Mouse (Mus musculus) heart, adult 2 months (tissue): Measurements from ENCODE around the gene Mrps24. TPM values are rescaled to one million over a fixed set of nuclear protein-coding genes. Genes with fewer than 3 reads are reported as not detected.

Experiments used
- DNase-seq, 2 experiments: peaks; one replicate each; pipeline ENCODE4 v3.0.0; 2021
- H3K27ac ChIP-seq: fragments of 200-600 bp; 2 replicates; pipeline ENCODE4 v1.8.1; 2022
- H3K27me3 ChIP-seq: fragments of 200-500 bp; 2 replicates; pipeline ENCODE4 v1.6.1; 2012; ENCODE audit warnings: mild to moderate bottlenecking, low read length, inconsistent platforms, mixed read lengths; ENCODE audit not compliant: control insufficient read depth, insufficient read depth
- H3K36me3 ChIP-seq: fragments of 200-500 bp; 2 replicates; pipeline ENCODE4 v1.6.1; 2012; ENCODE audit warnings: low read length, inconsistent platforms; ENCODE audit not compliant: control insufficient read depth, insufficient read depth
- H3K4me1 ChIP-seq: fragments of 200-500 bp; 2 replicates; pipeline ENCODE4 v1.6.1; 2011; ENCODE audit warnings: low read length; ENCODE audit not compliant: control insufficient read depth, insufficient read depth
- H3K4me3 ChIP-seq: fragments of 200-600 bp; 2 replicates; pipeline ENCODE4 v1.8.1; 2022
- H3K79me2 ChIP-seq: fragments of 200-500 bp; replicated peaks from 2 replicates; pipeline ENCODE4 v1.6.1; 2012; ENCODE audit warnings: mild to moderate bottlenecking, inconsistent platforms, low read length, moderate library complexity, mixed read lengths; ENCODE audit not compliant: control insufficient read depth, insufficient read depth
- H3K9ac ChIP-seq: fragments of 200-500 bp; 2 replicates; pipeline ENCODE4 v1.6.1; 2012; ENCODE audit warnings: low read depth, mild to moderate bottlenecking, control low read depth, inconsistent platforms, low read length, mixed read lengths
- CTCF ChIP-seq: fragments of 200-600 bp; IDR thresholded peaks from 2 replicates; pipeline ENCODE4 v1.8.1; 2022; ENCODE audit warnings: antibody characterized with exemption, mild to moderate bottlenecking, moderate library complexity
- EP300 ChIP-seq: fragments of 200-500 bp; IDR thresholded peaks from 2 replicates; pipeline ENCODE4 v1.6.1; 2011; ENCODE audit warnings: low read depth, low read length, control low read depth; ENCODE audit not compliant: insufficient read depth
- POLR2A ChIP-seq: fragments of 200-500 bp; IDR thresholded peaks from 2 replicates; pipeline ENCODE4 v1.6.1; 2011; ENCODE audit warnings: mild to moderate bottlenecking, low read depth, low read length, control low read depth; ENCODE audit not compliant: insufficient read depth
- WGBS: fragments of 180-500 bp; shearing (Covaris S2); methylation state at CpG from one replicate; pipeline ENCODE4 v1.1.7; 2018; 5-methylcytosine and 5-hydroxymethylcytosine counted together
- intact Hi-C: fragments of 180-260 bp; cut with DNase I; formaldehyde crosslinking; loops from one replicate; pipeline ENCODE4 v1.15.1; 2025
- polyA plus RNA-seq: library from polyadenylated mRNA; depleted of rRNA; stranded (reverse); fragments of >200 nt; gene quantifications from 2 replicates; pipeline ENCODE4 v1.2.3, GENCODE M21; 2012; rRNA removed
- total RNA-seq, 2 experiments: library from RNA; stranded (reverse); gene quantifications; 2 replicates each; pipeline ENCODE4 v1.2.3; 2021

Gene Mrps24
- total and polyA plus RNA-seq, 3 experiments = 151 to 178 (median 166) TPM

- Histone ChIP-seq H3K4me1 (no peaks in the 10 kb centered on the region), H3K27ac (no peak overlapping the region), H3K36me3 (no peaks in the 10 kb centered on the region), H3K4me3 (no peak overlapping the region), H3K79me2 (no peaks in the 10 kb centered on the region), H3K9ac (no peak overlapping the region), H3K27me3 (no peaks in the 10 kb centered on the region)
- intact Hi-C loops = loop anchor here (5.0 kb wide), 1 partner anchor 204 kb away; no protein-coding TSS in a partner anchor
- no peak for DNase-seq
- TF ChIP-seq CTCF (peak; percentile 71), EP300 (no peak), POLR2A (no peak)
- WGBS = 33% methylated on average over 7 of the region's 7 CpGs
These were observed 23.7 kb downstream of the Mrps24 start for GRCm38 (mm10) chr11:5691775-5692174.

GRCm38 (mm10) chr11:5684283-5684682 lies 31.2 kb downstream of the Mrps24 start:
- intact Hi-C loops = no loop called here
- no peak for DNase-seq
- no peaks in the 10 kb centered on the region for H3K36me3 ChIP-seq
- no peaks in the 10 kb centered on the region for H3K27me3 ChIP-seq
- TF ChIP-seq CTCF (no peak), POLR2A (no peak)
- H3K4me1 ChIP-seq = no peaks in the 10 kb centered on the region
- no peak overlapping the region for H3K4me3 ChIP-seq
- H3K79me2 ChIP-seq = no peaks in the 10 kb centered on the region
- H3K27ac ChIP-seq = no peak overlapping the region
- WGBS = 38% methylated on average over 7 of the region's 7 CpGs
- H3K9ac ChIP-seq = no peak overlapping the region

- intact Hi-C loops = no loop called here
- no peaks in the 10 kb centered on the region for H3K79me2 ChIP-seq
- no peaks in the 10 kb centered on the region for H3K36me3 ChIP-seq
- H3K4me1 ChIP-seq = no peaks in the 10 kb centered on the region
- TF ChIP-seq POLR2A = no peak
- TF ChIP-seq EP300 = no peak
- no peak for TF ChIP-seq CTCF
- WGBS = 46% methylated on average over 6 of the region's 6 CpGs
- H3K27ac ChIP-seq = no peak overlapping the region
- no peak overlapping the region for H3K4me3 ChIP-seq
- H3K9ac ChIP-seq = no peak overlapping the region
- no peaks in the 10 kb centered on the region for H3K27me3 ChIP-seq
- DNase-seq = no peak
These were observed 32.9 kb downstream of the Mrps24 start for GRCm38 (mm10) chr11:5682541-5682940.

Other genes with a start within 250 kb of the Mrps24 start
- gene Xbp1, start 195.0 kb downstream of the Mrps24 start, total RNA-seq = 10 to 100 TPM; 73.3 to 80.4 TPM
- 46.3 and 86.1 TPM in 2 replicates for gene Xbp1, start 195.0 kb downstream of the Mrps24 start, polyA plus RNA-seq
- 10 to 100 TPM; 21.7 to 25.6 TPM for gene Ccdc117, start 173.5 kb downstream of the Mrps24 start, total RNA-seq
- gene Ccdc117, start 173.5 kb downstream of the Mrps24 start, polyA plus RNA-seq = 6.0 and 13.6 TPM in 2 replicates
- not detected for gene Ankrd36, start 146.0 kb downstream of the Mrps24 start, total RNA-seq
- gene Ankrd36, start 146.0 kb downstream of the Mrps24 start, polyA plus RNA-seq = 0.12 and 0.23 TPM in 2 replicates
- gene Urgcp, start 46.7 kb upstream of the Mrps24 start, total RNA-seq = 10 to 100 TPM; 58.5 to 69.8 TPM
- gene Urgcp, start 46.7 kb upstream of the Mrps24 start, polyA plus RNA-seq = 26.1 and 35.7 TPM in 2 replicates
- 10 to 100 TPM; 25.7 to 29.2 TPM for gene Dbnl, start 72.8 kb upstream of the Mrps24 start, total RNA-seq
- 24.4 and 25.6 TPM in 2 replicates for gene Dbnl, start 72.8 kb upstream of the Mrps24 start, polyA plus RNA-seq
- gene Pgam2, start 88.1 kb upstream of the Mrps24 start, total RNA-seq = 100 to 1,000 TPM; 743 to 848 TPM
- gene Pgam2, start 88.1 kb upstream of the Mrps24 start, polyA plus RNA-seq = 1,153 and 1,176 TPM in 2 replicates
- 1 to 10 TPM; 2.1 to 3.3 TPM for gene Polm, start 122.3 kb upstream of the Mrps24 start, total RNA-seq
- gene Polm, start 122.3 kb upstream of the Mrps24 start, polyA plus RNA-seq = 6.3 and 11.2 TPM in 2 replicates
- 10 to 100 TPM; 18.6 to 19.9 TPM for gene Aebp1, start 146.3 kb upstream of the Mrps24 start, total RNA-seq
- gene Aebp1, start 146.3 kb upstream of the Mrps24 start, polyA plus RNA-seq = 25.6 and 33.3 TPM in 2 replicates
- gene Pold2, start 162.6 kb upstream of the Mrps24 start, total RNA-seq = 10 to 100 TPM; 30.9 to 42.6 TPM
- 49.1 and 58.1 TPM in 2 replicates for gene Pold2, start 162.6 kb upstream of the Mrps24 start, polyA plus RNA-seq
- 100 to 1,000 TPM; 463 to 551 TPM for gene Myl7, start 183.1 kb upstream of the Mrps24 start, total RNA-seq
- gene Myl7, start 183.1 kb upstream of the Mrps24 start, polyA plus RNA-seq = 1,125 and 1,658 TPM in 2 replicates
- 10 to 100 TPM; 10.4 to 13.9 TPM for gene Gck, start 234.4 kb upstream of the Mrps24 start, total RNA-seq
- gene Gck, start 234.4 kb upstream of the Mrps24 start, polyA plus RNA-seq = 10.5 and 15.4 TPM in 2 replicates
- gene Ykt6, start 240.0 kb upstream of the Mrps24 start, total RNA-seq = 10 to 100 TPM; 53.4 to 62.2 TPM
- 46.3 and 71.2 TPM in 2 replicates for gene Ykt6, start 240.0 kb upstream of the Mrps24 start, polyA plus RNA-seq